Mouse (Mus musculus) forebrain, embryonic 14.5 days (tissue): Measurements from ENCODE around the gene Icam1. TPM values are rescaled to one million over a fixed set of nuclear protein-coding genes. Genes with fewer than 3 reads are reported as not detected.

ENCODE experiments used
- ATAC-seq: fragments of 200-750 bp; cut with Nextera tagmentation; 2 replicates; pipeline ENCODE4 v1.8.0; 2017; ENCODE audit warnings: mild to moderate bottlenecking, moderate library complexity
- DNase-seq: peaks from one replicate; pipeline ENCODE4 v3.0.0-alpha.2; 2015; ENCODE audit warnings: low spot score
- H3K27ac ChIP-seq: fragments of 300-500 bp; sonication (generic); 2 replicates; pipeline ENCODE4 v1.5.1; 2014; ENCODE audit warnings: low read depth, mild to moderate bottlenecking, control low read depth, low read length, moderate library complexity
- H3K27me3 ChIP-seq: fragments of 300-500 bp; sonication (generic); replicated peaks from 2 replicates; pipeline ENCODE4 v1.6.1; 2014; ENCODE audit warnings: low read length, control low read depth, mixed read lengths; ENCODE audit not compliant: control insufficient read depth, insufficient read depth
- H3K36me3 ChIP-seq: fragments of 300-500 bp; sonication (generic); 2 replicates; pipeline ENCODE4 v1.6.1; 2014; ENCODE audit warnings: low read length, control low read depth; ENCODE audit not compliant: control insufficient read depth, insufficient read depth
- H3K4me1 ChIP-seq: fragments of 300-500 bp; sonication (generic); 2 replicates; pipeline ENCODE4 v1.6.1; 2014; ENCODE audit warnings: antibody characterized with exemption, low read length, control low read depth; ENCODE audit not compliant: control insufficient read depth, insufficient read depth
- H3K4me2 ChIP-seq: fragments of 300-500 bp; sonication (generic); 2 replicates; pipeline ENCODE4 v1.6.1; 2014; ENCODE audit warnings: mild to moderate bottlenecking, control low read depth, low read length
- H3K4me3 ChIP-seq: fragments of 300-500 bp; sonication (generic); 2 replicates; pipeline ENCODE4 v1.5.1; 2014; ENCODE audit warnings: low read depth, low read length, control low read depth
- H3K9ac ChIP-seq: fragments of 300-500 bp; sonication (generic); 2 replicates; pipeline ENCODE4 v1.6.1; 2014; ENCODE audit warnings: mild to moderate bottlenecking, low read length, control low read depth, moderate library complexity
- H3K9me3 ChIP-seq: fragments of 300-500 bp; sonication (generic); replicated peaks from 2 replicates; pipeline ENCODE4 v1.6.1; 2016; ENCODE audit warnings: low read length, control low read depth, mixed read lengths; ENCODE audit not compliant: control insufficient read depth
- WGBS: fragments of 180-500 bp; shearing (Covaris S2); extraction: QIAGEN DNeasy Blood & Tissue Kit; methylation state at CpG from one replicate; pipeline ENCODE4 v1.1.7; 2014; 5-methylcytosine and 5-hydroxymethylcytosine counted together
- polyA plus RNA-seq: library from polyadenylated mRNA; unstranded; fragments of >200 nt; fragmentation: Nextera tagmentation; extraction: Ambion mirVana; gene quantifications from 2 replicates; pipeline ENCODE4 v1.2.1, GENCODE M21; 2014

The Icam1 gene
- polyA plus RNA-seq, 1 experiment from 2014 or later, result 3.5 TPM

DNA sequence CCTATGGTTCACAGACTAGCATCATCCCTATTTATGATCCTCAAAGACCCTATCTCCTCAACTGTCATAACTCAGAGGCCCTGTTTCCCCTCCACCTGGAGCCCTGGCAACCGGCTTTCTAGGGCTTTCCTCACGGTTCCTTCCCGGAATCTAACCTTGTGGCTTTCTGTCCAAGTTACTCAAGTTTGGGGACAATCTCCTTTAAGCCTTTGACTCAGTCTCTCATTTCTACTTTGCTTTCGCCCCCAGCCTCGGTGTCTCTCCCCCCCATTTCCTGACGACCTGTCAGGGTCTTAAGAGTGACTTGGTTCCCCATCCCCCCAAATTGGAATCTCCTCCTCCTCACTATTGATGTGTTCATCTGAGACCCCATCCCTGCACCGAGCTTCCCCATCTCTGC is 16.7 kb downstream of the Icam1 start:
- H3K9me3 ChIP-seq, result no peaks in the 10 kb centered on the region
- DNase-seq, result no peak
- WGBS, result 4% methylated on average over 7 of the region's 7 CpGs
- no peak overlapping the region for H3K27ac ChIP-seq
- peaks cover 8% of the 10 kb centered on the region for H3K4me1 ChIP-seq
- H3K27me3 ChIP-seq, result peaks cover 79% of the 10 kb centered on the region
- peak overlapping the region; percentile 42 for H3K4me3 ChIP-seq
- H3K4me2 ChIP-seq, result peak overlapping the region; percentile 94
- H3K9ac ChIP-seq, result no peak overlapping the region
- no peak for ATAC-seq
- H3K36me3 ChIP-seq, result no peaks in the 10 kb centered on the region

DNA sequence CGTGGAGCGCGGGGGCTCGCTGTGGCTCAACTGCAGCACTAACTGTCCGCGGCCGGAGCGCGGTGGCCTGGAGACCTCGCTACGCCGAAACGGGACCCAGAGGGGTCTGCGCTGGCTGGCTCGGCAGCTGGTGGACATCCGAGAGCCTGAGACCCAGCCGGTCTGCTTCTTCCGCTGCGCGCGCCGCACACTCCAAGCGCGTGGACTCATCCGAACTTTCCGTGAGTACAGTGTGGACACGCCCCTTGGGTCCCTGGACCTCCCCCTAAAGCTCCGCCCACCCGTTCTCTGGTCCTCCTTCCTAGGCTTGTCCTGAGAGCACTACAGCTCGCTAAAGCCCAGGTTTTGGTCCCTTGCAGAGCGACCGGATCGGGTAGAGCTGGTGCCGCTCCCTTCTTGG is 17.4 kb downstream of the Icam1 start:
- H3K9ac ChIP-seq, result peak overlapping the region; percentile 32; the same call in 1 of the 2 replicates
- H3K27me3 ChIP-seq, result peaks cover 85% of the 10 kb centered on the region
- peak overlapping the region; percentile 42 for H3K4me3 ChIP-seq
- H3K27ac ChIP-seq, result no peak overlapping the region
- H3K36me3 ChIP-seq, result no peaks in the 10 kb centered on the region
- no peaks in the 10 kb centered on the region for H3K9me3 ChIP-seq
- peak overlapping the region; percentile 94 for H3K4me2 ChIP-seq
- WGBS, result 1% methylated on average over 34 of the region's 34 CpGs
- ATAC-seq, result 0 out of 2 replicates have a peak, but pooled peaks have one; percentile 19
- DNase-seq, result peak; percentile 75
- peaks cover 8% of the 10 kb centered on the region for H3K4me1 ChIP-seq

GRCm38 (mm10) chr9:21034481-21035085 is 18.8 kb downstream of the Icam1 start:
- H3K4me3 ChIP-seq, result no peak overlapping the region
- H3K9ac ChIP-seq, result no peak overlapping the region
- WGBS, result 2% methylated on average over 17 of the region's 17 CpGs
- peaks cover 89% of the 10 kb centered on the region for H3K27me3 ChIP-seq
- no peak overlapping the region for H3K27ac ChIP-seq
- no peak overlapping the region for H3K4me2 ChIP-seq
- ATAC-seq (no peak), DNase-seq (no peak)
- H3K9me3 ChIP-seq, result no peaks in the 10 kb centered on the region; the same call in 1 of the 2 replicates
- no peaks in the 10 kb centered on the region for H3K36me3 ChIP-seq
- H3K4me1 ChIP-seq, result peaks cover 6% of the 10 kb centered on the region

DNA sequence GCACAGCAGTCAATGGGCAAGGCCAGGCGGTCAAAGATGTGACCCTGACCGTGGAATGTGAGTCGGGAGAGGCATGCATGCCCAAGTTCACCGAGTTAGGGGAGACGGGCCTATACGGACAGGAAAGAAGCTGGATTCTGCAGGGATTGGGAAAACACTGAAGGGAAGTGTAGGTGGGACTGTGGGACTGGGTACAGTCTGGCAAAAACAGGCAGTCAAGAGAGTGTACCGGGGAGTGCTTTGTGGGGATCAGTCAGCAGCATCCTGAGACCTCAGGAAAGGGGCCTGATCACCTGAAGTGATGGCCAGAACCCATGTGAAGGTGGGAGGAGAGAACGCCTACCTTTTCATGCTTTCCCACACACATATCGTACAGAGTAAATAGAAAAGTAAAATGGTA is 19.8 kb downstream of the Icam1 start:
- Histone ChIP-seq H3K9ac (no peak overlapping the region), H3K4me2 (no peak overlapping the region), H3K9me3 (no peaks in the 10 kb centered on the region; the same call in 1 of the 2 replicates), H3K36me3 (no peaks in the 10 kb centered on the region), H3K4me3 (no peak overlapping the region), H3K27me3 (peaks cover 88% of the 10 kb centered on the region), H3K27ac (no peak overlapping the region), H3K4me1 (peaks cover 6% of the 10 kb centered on the region)
- WGBS, result 13% methylated on average over 9 of the region's 9 CpGs
- DNase-seq (no peak), ATAC-seq (no peak)

- H3K27ac ChIP-seq, result no peak overlapping the region
- H3K36me3 ChIP-seq, result no peaks in the 10 kb centered on the region
- H3K4me3 ChIP-seq, result no peak overlapping the region; the same call in 1 of the 2 replicates
- H3K9ac ChIP-seq, result no peak overlapping the region
- no peak for ATAC-seq
- H3K27me3 ChIP-seq, result peaks cover 88% of the 10 kb centered on the region
- peaks cover 6% of the 10 kb centered on the region for H3K4me1 ChIP-seq
- DNase-seq, result no peak
- H3K4me2 ChIP-seq, result peak overlapping the region; percentile 55; the same call in 1 of the 2 replicates
- H3K9me3 ChIP-seq, result no peaks in the 10 kb centered on the region; the same call in 1 of the 2 replicates
- WGBS, result 6% methylated on average over 20 of the region's 20 CpGs
These were observed 20.4 kb downstream of the Icam1 start for GRCm38 (mm10) chr9:21036161-21036560.

DNA sequence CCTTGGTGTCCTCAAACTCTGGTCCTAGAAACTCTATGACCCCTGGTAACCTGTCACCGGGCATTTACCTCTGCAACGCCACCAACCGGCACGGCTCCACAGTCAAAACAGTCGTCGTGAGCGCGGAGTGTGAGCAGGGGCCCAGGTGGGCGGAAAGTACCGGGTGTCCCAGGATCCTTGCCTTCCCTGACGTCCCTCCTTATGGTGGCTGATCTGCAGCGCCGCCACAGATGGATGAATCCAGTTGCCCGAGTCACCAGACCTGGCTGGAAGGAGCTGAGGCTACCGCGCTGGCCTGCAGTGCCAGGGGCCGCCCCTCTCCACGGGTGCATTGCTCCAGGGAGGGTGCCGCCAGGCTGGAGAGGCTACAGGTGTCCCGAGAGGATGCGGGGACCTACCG is 20.9 kb downstream of the Icam1 start:
- no peak overlapping the region for H3K9ac ChIP-seq
- no peak overlapping the region for H3K27ac ChIP-seq
- peak overlapping the region; percentile 36 for H3K4me3 ChIP-seq
- H3K4me2 ChIP-seq, result peak overlapping the region; percentile 55
- DNase-seq (no peak), ATAC-seq (no peak)
- WGBS, result 1% methylated on average over 22 of the region's 22 CpGs
- no peaks in the 10 kb centered on the region for H3K36me3 ChIP-seq
- peaks cover 6% of the 10 kb centered on the region for H3K4me1 ChIP-seq
- H3K27me3 ChIP-seq, result peaks cover 85% of the 10 kb centered on the region
- no peaks in the 10 kb centered on the region; the same call in 1 of the 2 replicates for H3K9me3 ChIP-seq

DNA sequence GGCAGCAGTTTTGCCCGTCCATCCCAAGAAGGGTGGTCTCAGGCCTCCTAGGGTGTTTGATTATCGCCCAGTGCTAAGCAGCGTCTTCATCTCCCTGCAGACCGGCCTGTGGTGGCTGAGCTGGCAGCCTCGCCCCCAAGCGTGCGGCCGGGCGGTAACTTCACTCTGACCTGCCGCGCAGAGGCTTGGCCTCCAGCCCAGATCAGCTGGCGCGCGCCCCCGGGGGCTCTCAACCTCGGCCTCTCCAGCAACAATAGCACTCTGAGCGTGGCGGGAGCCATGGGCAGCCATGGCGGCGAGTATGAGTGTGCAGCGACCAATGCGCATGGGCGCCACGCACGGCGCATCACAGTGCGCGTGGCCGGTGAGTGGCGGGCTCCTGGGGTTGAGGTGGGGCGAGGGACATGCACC is 21.7 kb downstream of the Icam1 start:
- Histone ChIP-seq H3K4me2 (peak overlapping the region; percentile 55), H3K36me3 (no peaks in the 10 kb centered on the region), H3K4me1 (peaks cover 6% of the 10 kb centered on the region), H3K4me3 (peak overlapping the region; percentile 36), H3K9me3 (no peaks in the 10 kb centered on the region; the same call in 1 of the 2 replicates), H3K27ac (no peak overlapping the region), H3K27me3 (peaks cover 77% of the 10 kb centered on the region), H3K9ac (peak overlapping the region; percentile 55)
- peak; percentile 45 for DNase-seq
- WGBS, result 1% methylated on average over 31 of the region's 31 CpGs
- peak; percentile 67; the same call in 1 of the 2 replicates for ATAC-seq

- H3K9ac ChIP-seq, result no peak overlapping the region
- H3K27me3 ChIP-seq, result peaks cover 57% of the 10 kb centered on the region
- no peaks in the 10 kb centered on the region; the same call in 1 of the 2 replicates for H3K9me3 ChIP-seq
- no peaks in the 10 kb centered on the region for H3K36me3 ChIP-seq
- DNase-seq (no peak), ATAC-seq (no peak)
- WGBS, result 70% methylated on average over 3 of the region's 3 CpGs
- no peak overlapping the region for H3K4me2 ChIP-seq
- no peaks in the 10 kb centered on the region for H3K4me1 ChIP-seq
- no peak overlapping the region for H3K27ac ChIP-seq
- H3K4me3 ChIP-seq, result no peak overlapping the region
These were observed 24.0 kb downstream of the Icam1 start for GRCm38 (mm10) chr9:21039779-21040178.

DNA sequence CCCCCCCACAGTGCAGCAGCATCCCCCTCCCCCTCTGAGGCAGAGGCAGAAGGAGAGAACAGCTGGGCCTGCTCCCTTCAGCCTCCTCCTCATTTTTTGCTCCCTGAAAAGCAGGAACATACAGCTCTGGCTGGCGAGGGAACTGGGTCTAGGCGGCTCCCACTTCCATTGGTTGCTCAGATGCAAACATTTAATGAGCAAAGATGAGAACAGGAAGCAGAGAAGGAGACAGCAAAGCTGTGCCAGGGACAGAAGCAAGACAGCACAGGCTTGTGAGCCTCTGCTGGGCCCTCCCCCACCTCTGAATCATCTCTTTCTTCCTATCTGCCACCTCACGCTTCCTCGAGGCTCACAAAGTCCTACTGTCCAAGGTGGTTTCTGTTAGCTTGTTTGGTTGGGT is 25.5 kb downstream of the Icam1 start:
- H3K4me2 ChIP-seq, result no peak overlapping the region
- peaks cover 42% of the 10 kb centered on the region for H3K27me3 ChIP-seq
- 44% methylated on average over 4 of the region's 4 CpGs for whole genome bisulfite sequencing
- H3K36me3 ChIP-seq, result no peaks in the 10 kb centered on the region
- no peak overlapping the region for H3K4me3 ChIP-seq
- ATAC-seq (no peak), DNase-seq (no peak)
- H3K9me3 ChIP-seq, result no peaks in the 10 kb centered on the region; the same call in 1 of the 2 replicates
- H3K27ac ChIP-seq, result no peak overlapping the region
- H3K9ac ChIP-seq, result no peak overlapping the region
- H3K4me1 ChIP-seq, result no peaks in the 10 kb centered on the region
